Mouse (Mus musculus): ENCODE results near the gene Mapk12.

- TF ChIP-seq CTCF (IDR thresholded peaks at IDR 0.05; ENCODE audit: control insufficient read depth, insufficient read depth, low read length) (no peak), POLR2A (IDR thresholded peaks at IDR 0.05; ENCODE audit: borderline replicate concordance, control insufficient read depth, low read depth, low read length) (no peak)
Measured at GRCm38 (mm10) chr15:89181561-89182270, 41.2 kb upstream of the Mapk12 start.
